In the genomic region with DNA sequence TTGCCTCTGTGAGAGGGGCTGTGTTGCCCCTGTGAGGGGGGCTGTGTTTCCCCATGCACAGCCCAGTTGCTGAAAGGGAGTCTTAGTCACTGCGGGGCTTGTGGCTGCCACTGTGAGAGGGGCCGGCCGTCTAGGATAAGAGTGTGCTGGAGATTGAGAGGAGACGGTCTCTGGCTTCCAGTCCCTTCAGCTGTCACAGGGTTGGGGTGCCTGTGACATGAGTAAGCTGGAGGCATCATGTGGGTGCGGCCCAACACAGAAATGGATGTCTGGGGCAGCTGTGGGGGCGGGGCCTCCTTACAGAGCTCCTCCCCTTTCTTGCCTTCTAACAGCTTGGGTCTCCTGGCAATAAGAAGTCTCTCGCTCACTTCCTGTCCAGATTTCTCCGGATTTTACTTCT, we compare ENCODE assay signal across 8 mouse cellular contexts.
DNase-seq lines count a peak whose midpoint lies in the region; ATAC-seq lines count a peak whose summit lies in the region.
"Had no signal": no experiment of that assay in that cellular context is flagged by ENCODE, and none has a peak within 500 bp of the region (broad histone marks: within the 10 kb centered on the region; RNA-seq: fewer than 3 reads in every experiment).

No protein-coding gene starts in this region.

- no peak overlapping the region for H3K27ac ChIP-seq in liver, embryonic 12.5 days

- 46% methylated on average over 8 of the region's 8 CpGs for WGBS in liver, embryonic 12.5 days (ENCODE audit: insufficient replicate concordance)

- H3K9me3 ChIP-seq in liver, embryonic 12.5 days (replicated peaks) = no peaks in the 10 kb centered on the region

- H3K36me3 ChIP-seq in liver, embryonic 12.5 days = no peaks in the 10 kb centered on the region

- no peak overlapping the region for H3K4me3 ChIP-seq in liver, embryonic 12.5 days

- peaks cover 20% of the 10 kb centered on the region; the same call in 1 of the 2 replicates for H3K4me1 ChIP-seq in liver, embryonic 12.5 days

- peak; percentile 27 for DNase-seq in liver
- peak; percentile 51 to 80 for DNase-seq in heart, adult 9 months (ENCODE audit: low spot score in 2 of 2)
- DNase-seq in induced T-regulatory cell, adult 2 months (ENCODE audit: low read depth) = peak; percentile 44
- peak; percentile 64 for DNase-seq in retina, postnatal 1 day
- no peak for DNase-seq in right cerebral cortex, postnatal 10 days (ENCODE audit: low spot score in 2 of 2)
- DNase-seq in thymus, postnatal 4 days = no peak
- DNase-seq: cerebellum, adult 11 months had no signal

- H3K9ac ChIP-seq in liver, embryonic 12.5 days = no peak overlapping the region

- no peaks in the 10 kb centered on the region for H3K27me3 ChIP-seq in liver, embryonic 12.5 days (replicated peaks)

- H3K4me2 ChIP-seq in liver, embryonic 12.5 days = no peak overlapping the region

- no peak for ATAC-seq in liver, embryonic 12.5 days

Comparison
In these comparisons a context has a peak if more than half of its experiments do, and no peak if none do; other contexts are left out.
1. DNase-seq: peak in liver (single experiment), heart, adult 9 months (2 of 2), induced T-regulatory cell, adult 2 months (single experiment) and retina, postnatal 1 day (single experiment); none in right cerebral cortex, postnatal 10 days (0 of 2) and thymus, postnatal 4 days (single experiment).